Mouse (Mus musculus): ENCODE results near the gene Mtrex. TPM values are rescaled to one million over a fixed set of nuclear protein-coding genes. Genes with fewer than 3 reads are reported as not detected.

Mtrex gene
- polyA plus RNA-seq, 1 experiment from 2014 or later = 90.9 TPM

GRCm38 (mm10) chr13:112840241-112841087 lies 86.7 kb downstream of the Mtrex start:
- Histone ChIP-seq H3K4me2 (no peak overlapping the region), H3K36me3 (ENCODE audit: control insufficient read depth, insufficient read depth, low read length) (peaks cover 5% of the 10 kb centered on the region; the same call in 1 of the 2 replicates), H3K27me3 (replicated peaks; ENCODE audit: control insufficient read depth, insufficient read depth, low read length) (no peaks in the 10 kb centered on the region), H3K9ac (ENCODE audit: low read depth, low read length) (no peak overlapping the region), H3K4me1 (replicated peaks; ENCODE audit: control insufficient read depth, insufficient read depth, low read length) (peaks cover 7% of the 10 kb centered on the region; the same call in 1 of the 2 replicates), H3K27ac (ENCODE audit: low read depth, low read length) (no peak overlapping the region), H3K9me3 (ENCODE audit: control insufficient read depth, low read length) (no peaks in the 10 kb centered on the region), H3K4me3 (ENCODE audit: low read depth, low read length) (no peak overlapping the region)
- DNase-seq (ENCODE audit: low spot score) (no peak), ATAC-seq (replicated peaks; ENCODE audit: low FRiP score) (no peak)
- WGBS = 88% methylated on average over 16 of the region's 16 CpGs

GRCm38 (mm10) chr13:112838562-112839232 lies 88.5 kb downstream of the Mtrex start:
- Histone ChIP-seq H3K9ac (ENCODE audit: low read depth, low read length) (no peak overlapping the region), H3K4me3 (ENCODE audit: low read depth, low read length) (no peak overlapping the region), H3K27ac (ENCODE audit: low read depth, low read length) (peak overlapping the region; percentile 60), H3K36me3 (ENCODE audit: control insufficient read depth, insufficient read depth, low read length) (no peaks in the 10 kb centered on the region), H3K9me3 (ENCODE audit: control insufficient read depth, low read length) (no peaks in the 10 kb centered on the region), H3K4me1 (replicated peaks; ENCODE audit: control insufficient read depth, insufficient read depth, low read length) (peaks cover 10% of the 10 kb centered on the region), H3K4me2 (peak overlapping the region; percentile 19; the same call in 1 of the 2 replicates), H3K27me3 (replicated peaks; ENCODE audit: control insufficient read depth, insufficient read depth, low read length) (no peaks in the 10 kb centered on the region)
- ATAC-seq (replicated peaks; ENCODE audit: low FRiP score) (peak; percentile 94), DNase-seq (ENCODE audit: low spot score) (no peak)
- 65% methylated on average over 6 of the region's 6 CpGs for WGBS

GRCm38 (mm10) chr13:112837621-112838155 lies 89.5 kb downstream of the Mtrex start:
- WGBS = 85% methylated on average over 9 of the region's 9 CpGs
- Histone ChIP-seq H3K9me3 (ENCODE audit: control insufficient read depth, low read length) (no peaks in the 10 kb centered on the region), H3K4me1 (replicated peaks; ENCODE audit: control insufficient read depth, insufficient read depth, low read length) (peaks cover 19% of the 10 kb centered on the region), H3K4me3 (ENCODE audit: low read depth, low read length) (no peak overlapping the region), H3K36me3 (ENCODE audit: control insufficient read depth, insufficient read depth, low read length) (no peaks in the 10 kb centered on the region), H3K27me3 (replicated peaks; ENCODE audit: control insufficient read depth, insufficient read depth, low read length) (no peaks in the 10 kb centered on the region), H3K27ac (ENCODE audit: low read depth, low read length) (no peak overlapping the region), H3K4me2 (no peak overlapping the region), H3K9ac (ENCODE audit: low read depth, low read length) (no peak overlapping the region)
- DNase-seq (ENCODE audit: low spot score) (no peak), ATAC-seq (replicated peaks; ENCODE audit: low FRiP score) (no peak)

- H3K27me3 ChIP-seq (replicated peaks; ENCODE audit: control insufficient read depth, insufficient read depth, low read length) = no peaks in the 10 kb centered on the region
- ATAC-seq (replicated peaks; ENCODE audit: low FRiP score) (no peak), DNase-seq (ENCODE audit: low spot score) (no peak)
- H3K9me3 ChIP-seq (ENCODE audit: control insufficient read depth, low read length) = no peaks in the 10 kb centered on the region
- no peaks in the 10 kb centered on the region for H3K36me3 ChIP-seq (ENCODE audit: control insufficient read depth, insufficient read depth, low read length)
- 73% methylated on average over 2 of the region's 2 CpGs for WGBS
- no peak overlapping the region for H3K9ac ChIP-seq (ENCODE audit: low read depth, low read length)
- H3K4me1 ChIP-seq (replicated peaks; ENCODE audit: control insufficient read depth, insufficient read depth, low read length) = peaks cover 23% of the 10 kb centered on the region
- H3K4me2 ChIP-seq = no peak overlapping the region
- no peak overlapping the region for H3K27ac ChIP-seq (ENCODE audit: low read depth, low read length)
- H3K4me3 ChIP-seq (ENCODE audit: low read depth, low read length) = no peak overlapping the region
Measured at GRCm38 (mm10) chr13:112836951-112837350, 90.2 kb downstream of the Mtrex start.

- H3K4me1 ChIP-seq (replicated peaks; ENCODE audit: control insufficient read depth, insufficient read depth, low read length) = peaks cover 23% of the 10 kb centered on the region
- no peak for ATAC-seq (replicated peaks; ENCODE audit: low FRiP score)
- no peaks in the 10 kb centered on the region for H3K9me3 ChIP-seq (ENCODE audit: control insufficient read depth, low read length)
- H3K4me2 ChIP-seq = no peak overlapping the region
- no peak overlapping the region for H3K27ac ChIP-seq (ENCODE audit: low read depth, low read length)
- no peak overlapping the region; the same call in 1 of the 2 replicates for H3K9ac ChIP-seq (ENCODE audit: low read depth, low read length)
- no peak for DNase-seq (ENCODE audit: low spot score)
- no peaks in the 10 kb centered on the region for H3K36me3 ChIP-seq (ENCODE audit: control insufficient read depth, insufficient read depth, low read length)
- H3K4me3 ChIP-seq (ENCODE audit: low read depth, low read length) = no peak overlapping the region
- WGBS = 50% methylated on average over 12 of the region's 12 CpGs
- no peaks in the 10 kb centered on the region for H3K27me3 ChIP-seq (replicated peaks; ENCODE audit: control insufficient read depth, insufficient read depth, low read length)
Measured at GRCm38 (mm10) chr13:112835113-112835512, 92.1 kb downstream of the Mtrex start.

- WGBS = 68% methylated on average over 3 of the region's 3 CpGs
- no peaks in the 10 kb centered on the region for H3K27me3 ChIP-seq (replicated peaks; ENCODE audit: control insufficient read depth, insufficient read depth, low read length)
- no peak overlapping the region for H3K27ac ChIP-seq (ENCODE audit: low read depth, low read length)
- H3K4me1 ChIP-seq (replicated peaks; ENCODE audit: control insufficient read depth, insufficient read depth, low read length) = peaks cover 23% of the 10 kb centered on the region
- H3K36me3 ChIP-seq (ENCODE audit: control insufficient read depth, insufficient read depth, low read length) = no peaks in the 10 kb centered on the region
- H3K9ac ChIP-seq (ENCODE audit: low read depth, low read length) = no peak overlapping the region
- H3K4me2 ChIP-seq = no peak overlapping the region
- no peak overlapping the region for H3K4me3 ChIP-seq (ENCODE audit: low read depth, low read length)
- no peak for ATAC-seq (replicated peaks; ENCODE audit: low FRiP score)
- DNase-seq (ENCODE audit: low spot score) = no peak
- no peaks in the 10 kb centered on the region for H3K9me3 ChIP-seq (ENCODE audit: control insufficient read depth, low read length)
Measured at GRCm38 (mm10) chr13:112833895-112834263, 93.3 kb downstream of the Mtrex start.

GRCm38 (mm10) chr13:112833253-112833894 lies 93.8 kb downstream of the Mtrex start:
- peak; percentile 53; the same call in 1 of the 2 replicates for ATAC-seq (replicated peaks; ENCODE audit: low FRiP score)
- Histone ChIP-seq H3K9ac (ENCODE audit: low read depth, low read length) (no peak overlapping the region), H3K4me3 (ENCODE audit: low read depth, low read length) (no peak overlapping the region), H3K27me3 (replicated peaks; ENCODE audit: control insufficient read depth, insufficient read depth, low read length) (no peaks in the 10 kb centered on the region), H3K27ac (ENCODE audit: low read depth, low read length) (no peak overlapping the region), H3K4me2 (peak overlapping the region; percentile 16), H3K4me1 (replicated peaks; ENCODE audit: control insufficient read depth, insufficient read depth, low read length) (peaks cover 21% of the 10 kb centered on the region), H3K36me3 (ENCODE audit: control insufficient read depth, insufficient read depth, low read length) (no peaks in the 10 kb centered on the region), H3K9me3 (ENCODE audit: control insufficient read depth, low read length) (no peaks in the 10 kb centered on the region)
- DNase-seq (ENCODE audit: low spot score) = no peak
- 70% methylated on average over 20 of the region's 20 CpGs for WGBS

GRCm38 (mm10) chr13:112832589-112832988 lies 94.6 kb downstream of the Mtrex start:
- Histone ChIP-seq H3K27ac (ENCODE audit: low read depth, low read length) (no peak overlapping the region), H3K4me3 (ENCODE audit: low read depth, low read length) (no peak overlapping the region), H3K27me3 (replicated peaks; ENCODE audit: control insufficient read depth, insufficient read depth, low read length) (no peaks in the 10 kb centered on the region), H3K4me1 (replicated peaks; ENCODE audit: control insufficient read depth, insufficient read depth, low read length) (peaks cover 18% of the 10 kb centered on the region), H3K4me2 (no peak overlapping the region), H3K36me3 (ENCODE audit: control insufficient read depth, insufficient read depth, low read length) (no peaks in the 10 kb centered on the region), H3K9ac (ENCODE audit: low read depth, low read length) (no peak overlapping the region), H3K9me3 (ENCODE audit: control insufficient read depth, low read length) (no peaks in the 10 kb centered on the region)
- 43% methylated on average over 2 of the region's 2 CpGs for WGBS
- ATAC-seq (replicated peaks; ENCODE audit: low FRiP score) (no peak), DNase-seq (ENCODE audit: low spot score) (no peak)

All from liver, embryonic 11.5 days (tissue).